Comparison of ENCODE assay signal across 19 mouse cellular contexts in genomic region chr8:75197170-75197569, GRCm38 (mm10). TPM values are rescaled to one million over a fixed set of nuclear protein-coding genes. Genes with fewer than 3 reads are reported as not detected.
"Had no signal": no experiment of that assay in that cellular context is flagged by ENCODE, and none has a peak within 500 bp of the region (broad histone marks: within the 10 kb centered on the region; RNA-seq: fewer than 3 reads in every experiment).

No protein-coding gene starts in this region.

- ATAC-seq: midbrain, embryonic 16.5 days had no signal

- DNase-seq: lung, adult 18-20 months; lung, embryonic 14.5 days; lung, postnatal 10 days; lung, postnatal 4 days; midbrain, embryonic 14.5 days; retina, postnatal 1 day; right cerebral cortex, adult 18-20 months; right cerebral cortex, postnatal 25 days; right cerebral cortex, postnatal 4 days; thymus, adult 18-20 months; thymus, postnatal 14 days; thymus, postnatal 36 days had no signal

- H3K4me3 ChIP-seq: midbrain, embryonic 10.5 days; midbrain, embryonic 12.5 days; myocyte; neural tube, embryonic 13.5 days; neural tube, embryonic 15.5 days had no signal

- H3K27ac ChIP-seq: midbrain, embryonic 10.5 days; midbrain, embryonic 12.5 days; neural tube, embryonic 13.5 days; neural tube, embryonic 15.5 days had no signal

RNA-seq across cellular contexts. Expression of gene Rasd2, which starts 16.6 kb away (rescaled TPM):
- total RNA-seq: megakaryocyte-erythroid progenitor cell, adult 5-6 weeks had no signal
